Mouse (Mus musculus): ENCODE data around the gene Evx2.
A peak's percentile ranks its signal among the peaks of the same experiment; 100 is the strongest.

Gene Evx2

DNA sequence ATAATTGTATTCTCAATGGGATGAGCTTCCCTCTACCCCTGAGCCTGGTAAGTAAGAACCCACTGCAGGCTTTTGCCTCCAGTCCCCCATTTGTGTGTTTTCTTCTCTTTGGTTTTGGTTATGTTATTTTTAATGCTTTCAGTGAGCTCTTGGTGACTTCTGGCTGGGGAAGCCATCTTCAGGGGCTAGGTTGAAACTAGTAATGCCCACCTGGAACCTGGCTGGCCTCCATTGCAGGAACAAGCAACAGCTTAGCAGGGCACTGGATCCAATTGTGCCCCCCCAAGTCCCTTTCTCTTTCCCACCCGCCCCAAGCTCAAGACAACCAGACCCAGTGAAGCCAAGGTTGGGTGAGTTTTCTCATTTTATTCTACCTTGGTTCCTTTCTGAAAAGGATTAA, 36.0 kb upstream of the Evx2 start:
- no peak for DNase-seq

DNA sequence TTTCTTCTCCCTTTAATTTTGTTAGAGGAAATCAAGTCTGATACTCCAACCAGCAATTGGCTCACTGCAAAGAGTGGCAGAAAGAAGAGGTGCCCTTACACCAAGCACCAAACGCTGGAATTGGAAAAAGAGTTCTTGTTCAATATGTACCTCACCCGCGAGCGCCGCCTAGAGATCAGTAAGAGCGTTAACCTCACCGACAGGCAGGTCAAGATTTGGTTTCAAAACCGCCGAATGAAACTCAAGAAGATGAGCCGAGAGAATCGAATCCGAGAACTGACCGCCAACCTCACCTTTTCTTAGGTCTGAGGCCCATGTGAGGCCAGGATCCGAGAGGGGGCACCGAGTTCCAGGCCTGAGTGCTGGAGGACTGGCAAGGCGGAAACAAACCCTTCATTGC, 34.7 kb upstream of the Evx2 start:
- no peak for DNase-seq

DNA sequence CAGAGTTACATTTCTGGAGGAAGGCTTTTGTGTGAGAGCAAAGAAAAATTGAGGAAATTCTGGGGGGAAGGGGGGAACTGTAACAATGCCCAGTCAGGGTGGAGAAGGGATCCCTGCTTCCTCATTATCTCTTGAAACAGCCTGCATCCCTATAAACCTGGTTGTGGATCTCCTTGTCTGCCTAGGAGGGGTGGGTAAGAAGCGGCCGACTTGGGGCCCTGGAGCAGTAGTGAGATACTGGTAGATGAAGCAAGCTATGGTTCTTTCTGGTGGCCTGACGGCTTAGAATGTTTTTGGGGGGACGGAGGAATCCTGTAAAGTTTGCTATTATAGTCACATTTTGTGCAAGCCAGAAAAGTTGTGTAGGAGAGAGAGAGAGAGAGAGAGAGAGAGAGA, 34.1 kb upstream of the Evx2 start:
- DNase-seq = no peak

DNA sequence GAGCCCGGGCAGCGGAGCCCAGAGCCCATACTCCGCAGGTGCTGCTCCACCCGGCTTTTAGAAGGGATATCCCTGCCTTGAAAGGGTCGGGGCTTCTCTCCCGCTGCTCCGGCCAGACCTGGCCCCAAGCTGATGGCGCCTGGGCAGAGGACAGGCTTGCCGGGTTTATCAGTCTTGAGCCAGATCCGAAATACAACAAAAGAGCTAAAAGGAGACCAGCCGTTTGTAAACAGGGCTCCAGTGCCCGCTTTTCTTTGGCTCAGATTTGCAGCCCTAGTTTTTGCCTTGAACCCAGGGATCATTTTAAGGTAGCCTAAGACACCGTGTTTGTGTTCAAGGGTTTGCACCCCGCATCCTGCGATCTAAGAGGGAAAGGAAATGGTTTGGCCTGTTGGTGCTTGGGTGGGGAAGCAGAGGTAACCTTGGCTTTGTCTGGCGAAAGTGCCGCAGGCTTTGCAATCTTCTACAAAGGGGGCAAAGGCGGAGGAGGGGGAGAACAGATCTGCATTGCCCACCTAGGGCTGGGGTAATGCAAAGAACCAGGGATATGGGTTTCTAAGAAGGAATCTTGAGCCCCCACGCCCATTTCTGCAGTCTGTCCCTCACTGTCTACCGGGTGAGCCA, 33.6 kb upstream of the Evx2 start:
- DNase-seq = no peak

DNA sequence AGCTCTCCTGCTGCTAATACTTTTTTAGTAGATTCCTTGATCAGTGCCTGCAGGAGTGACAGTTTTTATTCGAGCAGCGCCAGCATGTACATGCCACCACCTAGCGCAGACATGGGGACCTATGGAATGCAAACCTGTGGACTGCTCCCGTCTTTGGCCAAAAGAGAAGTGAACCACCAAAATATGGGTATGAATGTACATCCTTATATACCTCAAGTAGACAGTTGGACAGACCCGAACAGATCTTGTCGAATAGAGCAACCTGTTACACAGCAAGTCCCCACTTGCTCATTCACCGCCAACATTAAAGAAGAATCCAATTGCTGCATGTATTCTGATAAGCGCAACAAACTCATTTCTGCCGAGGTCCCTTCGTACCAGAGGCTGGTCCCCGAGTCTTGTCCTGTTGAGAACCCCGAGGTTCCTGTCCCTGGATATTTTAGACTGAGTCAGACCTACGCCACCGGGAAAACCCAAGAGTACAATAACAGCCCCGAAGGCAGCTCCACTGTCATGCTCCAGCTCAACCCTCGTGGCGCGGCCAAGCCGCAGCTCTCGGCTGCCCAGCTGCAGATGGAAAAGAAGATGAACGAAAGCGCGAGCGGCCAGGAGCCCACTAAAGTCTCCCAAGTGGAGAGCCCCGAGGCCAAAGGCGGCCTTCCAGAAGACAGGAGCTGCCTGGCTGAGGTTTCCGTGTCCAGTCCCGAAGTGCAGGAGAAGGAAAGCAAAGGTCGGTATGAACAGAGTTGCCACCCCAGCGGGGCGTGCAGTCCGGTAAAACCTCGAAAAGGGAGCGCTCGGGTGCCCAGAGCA, 32.8 kb upstream of the Evx2 start:
- DNase-seq = no peak

DNA sequence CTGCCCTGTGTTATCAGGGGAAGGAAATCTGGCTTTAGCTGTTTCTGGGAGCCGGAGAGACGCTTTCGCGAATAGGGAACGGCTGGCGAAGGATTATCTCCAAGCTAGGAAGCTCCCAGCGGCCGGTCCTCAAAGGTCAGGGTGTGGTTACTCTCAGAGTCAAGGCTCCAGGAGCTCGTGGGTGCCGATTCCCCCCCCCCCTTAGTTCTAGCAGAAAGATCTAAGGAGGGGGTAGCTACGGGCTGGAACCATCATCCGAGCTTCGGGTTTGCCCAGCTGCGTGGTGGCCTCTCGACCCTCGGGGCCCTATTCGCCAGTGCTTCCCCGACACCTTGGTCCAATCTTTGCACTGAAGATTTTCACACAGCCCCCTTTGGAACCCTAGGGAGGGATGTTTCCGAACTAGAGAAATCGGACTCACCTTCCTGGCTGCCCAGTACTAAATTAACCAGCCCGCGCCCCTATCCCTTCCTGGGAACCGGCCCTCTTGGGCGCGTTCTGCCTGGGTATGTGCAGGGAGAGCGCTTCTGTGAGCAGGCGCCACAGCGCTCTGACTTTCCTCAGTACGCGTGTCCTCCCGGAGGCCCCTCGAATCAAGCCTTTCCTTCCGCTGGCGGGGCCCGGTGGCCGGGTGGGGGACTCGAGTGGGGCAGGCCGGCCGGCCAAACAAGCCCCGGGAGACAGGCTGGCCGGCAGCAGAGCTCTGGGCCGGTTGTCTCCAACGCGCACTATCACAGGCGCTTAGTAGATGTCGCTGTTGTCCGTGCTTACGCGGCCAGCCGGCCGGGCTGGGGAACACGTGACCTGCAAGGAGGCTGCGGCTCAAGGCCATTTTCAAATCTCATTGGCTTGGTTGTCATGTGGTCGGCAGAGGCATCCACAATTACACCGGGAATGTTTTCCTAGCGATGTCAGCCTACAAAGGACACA, 31.9 kb upstream of the Evx2 start, which contains the start of gene Hoxd10:
Hoxd10 (plus strand) TSS at position 903 of the 930 bp plus-strand sequence.
- no peak for DNase-seq

DNA sequence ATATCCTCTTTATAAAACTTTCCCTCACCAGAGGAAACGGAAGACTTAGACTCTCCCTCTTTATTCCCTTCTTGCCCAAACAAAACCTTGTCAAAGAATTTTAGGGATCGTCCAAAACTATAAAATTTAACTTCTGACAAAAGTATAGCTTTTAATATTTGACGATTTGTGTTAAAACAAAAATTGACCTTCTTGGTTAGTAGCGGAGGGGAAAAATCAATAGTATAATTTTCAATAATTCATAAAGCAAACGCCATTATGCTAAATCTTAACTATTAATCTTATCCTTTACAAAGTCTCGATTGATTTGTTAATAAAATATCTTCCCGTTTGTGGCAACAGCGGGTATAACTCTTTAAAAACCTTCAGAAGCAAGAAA, 31.0 kb upstream of the Evx2 start:
- DNase-seq = no peak

DNA sequence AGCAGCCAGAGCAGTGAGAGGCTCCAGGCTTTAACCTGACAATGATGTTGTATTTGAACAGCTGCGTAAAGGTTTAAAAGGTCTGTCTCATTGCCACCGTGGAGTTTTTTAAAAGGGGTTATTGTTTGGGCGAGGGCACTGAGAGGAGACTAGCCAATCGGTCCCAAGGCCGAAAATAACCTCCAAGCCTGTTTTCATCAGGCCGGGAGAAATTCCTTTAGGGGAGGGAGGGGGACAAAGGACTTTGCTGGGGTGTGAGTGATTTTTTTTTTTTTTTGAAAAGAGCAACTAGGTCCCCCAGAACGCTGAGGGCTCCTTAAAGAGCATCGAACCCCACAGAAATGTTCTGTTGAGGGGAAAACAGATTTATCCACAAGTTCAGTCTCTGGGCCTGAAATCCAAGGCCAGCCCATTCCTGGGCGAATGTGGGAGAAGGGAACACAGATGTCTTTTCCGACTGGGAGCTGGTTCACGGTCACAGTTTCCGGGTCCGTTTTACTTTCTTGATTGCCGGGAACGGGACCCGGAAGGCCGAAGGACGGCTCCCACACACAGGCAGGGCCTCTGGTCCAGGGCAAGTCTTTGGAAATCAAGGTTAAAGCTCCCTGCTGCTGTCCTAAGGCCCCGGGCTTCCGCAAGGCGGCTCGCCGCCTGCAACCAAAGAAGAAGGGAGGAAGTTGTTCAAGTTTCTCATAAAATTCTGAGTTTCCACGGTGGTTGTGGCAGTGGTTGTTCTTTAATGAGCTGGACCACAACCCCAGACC, 30.4 kb upstream of the Evx2 start:
- DNase-seq = no peak

DNA sequence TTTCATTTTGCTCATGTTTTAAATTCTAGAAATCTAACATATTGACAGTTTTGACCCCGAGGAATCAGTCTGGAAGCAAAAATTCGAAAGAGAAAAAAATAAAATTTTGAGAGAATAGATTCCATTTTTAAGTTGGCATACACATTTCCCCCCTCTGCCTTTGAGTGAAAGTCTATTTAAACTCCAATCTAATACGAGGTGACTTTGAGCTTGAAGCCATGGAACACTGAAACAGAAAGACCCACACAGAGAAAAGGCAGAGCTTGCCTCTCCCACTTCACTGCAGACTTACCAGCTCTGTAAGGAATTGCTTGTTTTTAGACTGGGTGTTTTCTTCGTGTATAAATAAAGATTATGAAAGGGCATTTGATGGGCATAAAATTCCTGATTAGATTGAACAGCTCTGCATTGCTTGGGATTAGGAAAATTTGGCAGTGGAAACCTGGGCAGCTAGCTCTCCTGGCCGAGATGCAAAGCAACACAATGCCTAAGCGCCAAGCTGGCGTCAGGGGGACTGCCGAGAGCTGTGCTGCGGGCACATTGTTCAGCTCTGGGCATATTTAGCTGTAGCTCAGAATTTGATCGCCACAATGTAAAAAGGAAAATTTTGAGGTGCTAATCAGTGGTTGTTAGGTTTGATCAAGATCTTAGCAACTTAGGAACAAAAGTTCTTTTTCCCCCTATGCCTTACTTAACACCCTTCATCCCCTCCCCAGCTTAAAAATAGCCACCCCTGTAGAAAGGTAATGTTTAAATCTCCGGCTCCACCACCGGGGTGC, 29.6 kb upstream of the Evx2 start:
- DNase-seq = no peak

DNA sequence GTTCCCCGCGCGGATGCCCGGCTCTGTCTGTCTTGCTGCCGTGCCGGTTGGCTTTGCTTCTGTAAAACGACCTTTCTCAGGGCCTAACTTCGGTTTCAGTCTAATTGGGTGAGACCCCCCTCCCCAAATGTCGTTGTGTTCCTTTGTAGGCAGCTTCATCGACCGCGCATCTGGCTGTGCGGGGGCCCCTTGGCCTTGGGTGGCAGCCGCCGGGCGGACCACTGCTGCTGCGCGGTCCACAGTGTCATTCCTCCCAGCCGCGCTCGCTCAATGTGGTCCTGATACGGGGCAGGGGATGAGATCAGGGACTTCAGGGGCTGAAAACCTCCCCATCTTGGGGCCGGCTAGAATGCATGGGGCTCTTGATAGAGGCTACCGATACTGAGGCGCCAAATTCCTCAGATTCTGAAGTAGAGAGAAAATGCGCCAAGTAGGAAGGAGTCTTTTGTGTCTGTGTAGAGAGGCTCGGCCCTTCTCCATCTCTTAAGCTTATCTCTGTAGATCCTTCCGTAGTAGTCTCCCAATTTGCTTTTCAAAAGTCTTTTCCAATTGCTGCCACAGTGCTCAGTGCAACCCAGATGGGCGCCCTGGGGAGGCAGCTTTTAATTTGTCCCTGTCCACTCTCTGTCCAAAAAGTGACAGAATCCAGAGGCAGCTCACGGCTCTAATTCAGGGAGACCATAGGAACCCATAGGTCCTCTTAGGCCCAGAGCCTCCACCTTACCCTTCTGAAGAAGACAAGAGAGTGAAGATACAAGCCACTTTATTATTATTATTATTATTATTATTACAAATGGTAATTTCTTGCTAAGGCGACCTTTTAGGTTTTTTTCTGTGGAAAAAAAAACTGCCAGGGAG, 28.6 kb upstream of the Evx2 start:
- DNase-seq = no peak

DNA sequence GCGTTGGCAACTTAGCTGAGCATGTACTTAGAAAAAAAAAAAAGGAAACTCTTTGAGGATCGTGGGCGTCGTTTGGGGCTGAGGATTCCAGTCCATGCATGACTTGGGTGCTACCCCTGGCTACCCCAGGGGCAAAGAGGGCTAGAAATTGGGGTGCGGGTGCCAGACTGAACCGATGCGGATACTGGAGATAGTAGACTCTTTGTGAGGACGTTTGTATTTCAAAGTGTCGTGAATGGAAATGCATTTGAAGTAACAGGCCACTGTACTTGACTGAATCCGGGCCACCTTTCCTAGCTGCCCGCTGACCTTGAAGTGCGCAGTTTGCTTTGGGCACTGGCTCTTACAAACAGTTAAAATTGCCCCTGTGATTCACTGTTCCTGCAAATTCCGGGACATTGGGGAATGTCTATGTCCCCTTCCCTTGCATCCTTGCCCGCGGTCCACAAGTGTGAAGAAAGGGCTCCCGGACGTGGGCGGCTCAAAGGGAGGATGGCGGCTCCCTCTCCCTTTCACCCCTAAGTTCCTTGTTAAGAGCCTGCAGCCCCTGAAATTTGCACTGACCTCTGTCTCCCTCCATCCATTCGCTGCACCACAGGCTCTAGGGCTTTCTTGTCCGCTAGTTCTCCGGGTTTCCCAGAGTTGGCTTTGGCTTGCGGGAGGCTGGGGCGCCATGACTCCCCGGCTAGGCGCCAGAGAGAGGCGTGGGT, 27.8 kb upstream of the Evx2 start:
- no peak for DNase-seq

DNA sequence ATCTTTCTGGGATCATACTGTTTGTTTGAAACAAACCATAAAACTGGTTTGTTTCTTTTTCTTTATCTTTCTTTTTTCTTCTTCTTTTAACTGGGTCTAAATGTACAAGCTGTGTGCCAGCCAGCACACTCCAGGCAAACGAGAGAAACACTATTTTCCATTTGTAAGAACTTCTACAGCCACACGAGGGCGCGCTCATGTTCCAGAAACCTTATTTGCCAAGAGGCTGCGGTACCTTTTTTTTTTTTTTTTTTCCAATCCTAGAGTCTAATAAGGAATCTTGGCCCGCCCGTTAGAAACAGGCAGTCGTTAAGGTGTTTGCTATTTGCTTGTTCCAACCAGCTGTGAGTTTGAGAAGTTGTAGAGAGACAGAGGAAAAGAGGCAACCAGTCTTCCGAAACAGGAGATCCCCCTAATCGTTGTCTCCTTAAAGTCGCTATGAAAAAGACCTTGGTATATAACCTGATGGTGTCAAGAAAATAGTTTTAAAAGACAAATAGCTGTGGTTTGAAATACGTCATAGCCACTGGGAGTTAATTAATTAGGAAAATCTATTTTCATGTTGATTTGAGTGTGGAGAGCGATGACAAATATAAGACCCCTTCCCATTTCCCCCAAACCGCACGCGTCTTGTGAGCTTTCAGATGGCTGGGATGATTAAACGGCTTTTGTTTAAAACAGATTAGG, 27.1 kb upstream of the Evx2 start:
- DNase-seq = peak in 1 of 2 experiments; percentile 43

DNA sequence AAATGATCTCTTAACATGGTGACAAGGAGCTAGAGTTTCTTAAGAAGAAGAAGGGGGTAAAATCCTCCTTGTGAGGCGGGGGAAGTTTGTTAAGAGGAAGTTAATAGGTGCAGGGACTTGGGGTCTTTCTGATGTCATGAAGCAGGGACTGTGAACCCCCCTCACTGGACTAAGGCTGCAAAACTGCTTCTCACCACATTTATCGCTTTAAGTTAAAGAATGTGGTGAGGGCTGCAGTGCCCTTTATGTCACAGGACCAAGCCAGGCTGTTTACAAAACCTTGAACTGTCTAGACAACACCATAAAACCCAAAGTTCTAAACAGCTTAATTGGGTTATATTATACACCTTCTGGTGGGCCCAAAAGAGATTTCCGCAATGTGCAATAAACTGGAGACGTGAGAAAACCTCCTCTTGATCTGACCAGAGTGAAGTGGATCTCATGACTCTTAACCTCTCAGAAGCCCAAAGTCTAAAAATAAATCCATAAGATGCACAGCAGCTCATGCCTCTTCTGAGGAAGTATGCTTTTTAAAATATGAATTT, 25.8 kb upstream of the Evx2 start:
- DNase-seq = no peak

DNA sequence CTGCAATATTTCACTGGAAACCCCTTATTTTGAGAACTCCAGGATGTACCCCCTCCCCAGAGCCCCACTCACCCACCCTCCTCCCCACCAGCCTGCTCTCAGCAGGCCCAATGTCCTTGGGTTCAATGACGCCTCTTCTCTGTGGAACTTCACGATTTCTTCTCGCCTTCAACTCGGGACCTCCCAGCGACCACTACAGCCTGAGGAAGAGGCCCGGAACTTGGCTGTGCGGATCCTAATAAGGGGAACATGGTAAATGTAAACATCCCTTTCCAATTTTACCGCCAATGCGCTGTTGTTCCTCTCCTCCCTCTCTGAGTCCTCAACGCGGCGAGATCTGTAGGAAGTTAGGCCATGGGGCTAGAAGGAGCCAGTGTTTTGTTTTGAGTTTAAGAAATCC, 24.7 kb upstream of the Evx2 start:
- no peak for DNase-seq

DNA sequence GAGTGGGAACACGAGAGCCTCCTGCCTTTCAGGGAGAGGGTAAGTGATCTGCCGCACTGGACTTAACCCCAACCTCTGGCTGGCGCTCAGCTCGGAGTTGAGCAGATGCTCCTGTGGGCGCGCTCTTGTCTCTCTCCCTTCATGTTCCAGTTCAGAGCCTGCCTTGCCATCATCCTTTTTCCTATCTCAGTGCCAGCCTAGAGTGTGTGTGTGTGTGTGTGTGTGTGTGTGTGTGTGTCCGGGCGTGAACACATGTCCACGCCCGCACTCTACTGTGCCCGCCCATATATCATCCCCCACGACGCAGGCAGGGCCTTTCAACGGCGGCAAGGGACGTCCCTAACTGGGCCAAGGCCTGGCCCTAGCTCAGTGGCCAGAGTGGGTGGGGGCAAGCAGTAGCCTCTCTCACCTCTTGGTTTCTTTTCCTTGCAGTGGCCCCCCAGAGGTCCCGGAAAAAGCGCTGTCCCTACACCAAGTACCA, 24.2 kb upstream of the Evx2 start:
- DNase-seq = no peak

DNA sequence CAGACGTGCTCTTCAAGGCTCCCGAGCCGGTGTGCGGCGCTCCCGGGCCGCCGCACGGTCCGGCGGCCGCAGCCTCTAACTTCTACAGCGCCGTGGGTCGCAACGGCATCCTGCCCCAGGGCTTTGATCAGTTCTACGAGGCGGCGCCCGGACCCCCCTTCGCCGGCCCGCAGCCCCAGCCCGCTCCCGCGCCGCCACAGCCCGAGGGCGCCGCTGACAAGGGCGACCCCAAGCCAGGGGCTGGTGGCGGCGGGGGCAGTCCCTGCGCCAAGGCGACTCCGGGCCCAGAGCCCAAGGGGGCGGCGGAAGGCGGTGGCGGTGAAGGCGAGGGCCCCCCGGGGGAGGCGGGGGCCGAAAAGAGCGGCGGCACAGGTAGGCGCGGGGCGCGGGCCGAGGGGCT, 23.4 kb upstream of the Evx2 start:
- DNase-seq = no peak

DNA sequence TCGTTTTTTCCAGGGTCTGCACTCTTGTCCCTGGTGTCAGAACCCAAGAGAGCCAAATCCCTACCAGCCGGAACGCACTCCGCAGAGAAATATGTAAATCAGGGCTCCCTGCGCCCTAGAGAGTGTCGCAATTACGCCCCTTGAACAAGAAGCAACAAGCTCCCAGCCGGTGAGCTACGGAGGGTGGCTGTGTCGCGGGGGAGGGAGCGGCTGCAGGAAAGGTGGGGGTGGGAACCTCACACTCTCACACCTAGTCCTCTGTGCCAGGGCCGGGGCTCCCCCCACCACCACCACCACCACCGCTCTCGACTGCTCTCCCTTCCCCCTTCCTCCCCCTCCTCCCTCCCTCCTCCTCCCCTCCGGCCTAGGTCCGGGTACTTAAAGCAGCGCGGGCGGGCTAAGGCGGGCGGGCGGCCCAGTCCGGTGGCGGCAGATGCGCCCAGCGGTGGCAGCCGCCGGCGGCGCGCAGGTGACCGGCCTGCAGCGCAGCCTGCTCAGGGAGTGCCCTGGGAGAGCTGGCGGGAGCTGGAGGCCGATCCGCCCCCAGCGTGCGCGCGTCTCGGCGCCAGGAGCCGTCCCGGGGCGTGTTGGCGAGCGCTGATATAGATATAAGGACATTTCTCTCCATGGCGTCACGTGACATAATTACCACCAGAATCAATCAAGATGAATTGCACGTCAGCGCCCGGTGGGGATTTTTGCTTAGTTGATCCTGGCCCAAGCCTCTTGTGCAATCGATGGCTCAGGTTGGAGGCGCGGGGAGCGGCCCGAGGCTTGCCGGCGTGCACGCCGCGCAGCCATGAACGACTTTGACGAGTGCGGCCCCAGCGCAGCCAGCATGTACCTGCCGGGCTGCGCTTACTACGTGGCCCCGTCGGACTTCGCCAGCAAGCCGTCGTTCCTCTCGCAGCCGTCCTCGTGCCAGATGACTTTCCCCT, 22.5 kb upstream of the Evx2 start:
- DNase-seq = no peak
